Mouse (Mus musculus): ENCODE data around the gene Hal. TPM values are rescaled to one million over a fixed set of nuclear protein-coding genes. Genes with fewer than 3 reads are reported as not detected.
A peak's percentile ranks its signal among the peaks of the same experiment; 100 is the strongest.
"Not testable (repeated sequence)": the region's sequence is repeated elsewhere in the genome, so short reads cannot be mapped to it uniquely, and the experiment has no call there.

The Hal gene
- polyA plus RNA-seq, 1 experiment from 2014 or later, result not detected

GRCm38 (mm10) chr10:93547741-93548270 lies 59.2 kb downstream of the Hal start:
- 96% methylated on average over 4 of the region's 4 CpGs for WGBS
- H3K27ac ChIP-seq, result no peak overlapping the region
- no peak overlapping the region for H3K4me3 ChIP-seq
- H3K9me3 ChIP-seq (replicated peaks), result no peaks in the 10 kb centered on the region
- no peaks in the 10 kb centered on the region for H3K36me3 ChIP-seq (ENCODE audit: poor library complexity, severe bottlenecking)
- no peak overlapping the region for H3K4me2 ChIP-seq
- H3K27me3 ChIP-seq, result no peaks in the 10 kb centered on the region
- H3K9ac ChIP-seq, result no peak overlapping the region
- no peak for ATAC-seq
- H3K4me1 ChIP-seq, result no peaks in the 10 kb centered on the region

DNA sequence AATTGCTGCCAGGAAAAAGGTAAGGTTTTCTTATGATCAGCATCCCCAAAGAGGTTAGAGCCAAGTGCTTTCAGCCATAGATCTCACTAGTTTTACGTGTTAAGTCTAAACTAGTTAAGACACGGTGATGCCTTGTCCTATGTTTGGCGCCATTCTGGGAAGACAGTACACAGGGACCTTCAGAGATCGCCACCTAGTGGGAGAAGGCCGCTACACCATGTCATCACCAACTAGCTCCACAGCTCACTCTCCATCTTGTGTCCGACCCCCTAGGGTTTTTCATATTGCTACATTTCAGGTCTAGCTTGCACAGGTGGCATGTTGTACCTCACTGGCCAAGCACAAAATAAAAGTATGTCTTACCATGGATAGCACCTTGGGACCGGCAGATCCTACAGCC lies 60.4 kb downstream of the Hal start:
- Histone ChIP-seq H3K36me3 (ENCODE audit: poor library complexity, severe bottlenecking) (no peaks in the 10 kb centered on the region), H3K4me1 (no peaks in the 10 kb centered on the region), H3K4me3 (no peak overlapping the region), H3K4me2 (no peak overlapping the region), H3K9ac (no peak overlapping the region), H3K27ac (no peak overlapping the region), H3K9me3 (replicated peaks) (no peaks in the 10 kb centered on the region), H3K27me3 (no peaks in the 10 kb centered on the region)
- WGBS, result 15% methylated on average over 7 of the region's 7 CpGs
- peak; percentile 78; the same call in 1 of the 2 replicates for ATAC-seq

- Histone ChIP-seq H3K27ac (no peak overlapping the region), H3K4me2 (no peak overlapping the region), H3K36me3 (ENCODE audit: poor library complexity, severe bottlenecking) (no peaks in the 10 kb centered on the region), H3K4me1 (no peaks in the 10 kb centered on the region), H3K9me3 (replicated peaks) (no peaks in the 10 kb centered on the region), H3K27me3 (no peaks in the 10 kb centered on the region; the same call in 1 of the 2 replicates), H3K9ac (no peak overlapping the region), H3K4me3 (no peak overlapping the region)
- 89% methylated on average over 10 of the region's 10 CpGs for WGBS
- ATAC-seq, result no peak
These were observed 61.3 kb downstream of the Hal start for GRCm38 (mm10) chr10:93549821-93550220.

- no peak overlapping the region for H3K27ac ChIP-seq
- ATAC-seq, result no peak
- H3K27me3 ChIP-seq, result no peaks in the 10 kb centered on the region; the same call in 1 of the 2 replicates
- WGBS, result 85% methylated on average over 8 of the region's 8 CpGs
- no peak overlapping the region for H3K4me3 ChIP-seq
- H3K9ac ChIP-seq, result no peak overlapping the region
- H3K4me1 ChIP-seq, result no peaks in the 10 kb centered on the region
- no peaks in the 10 kb centered on the region for H3K36me3 ChIP-seq (ENCODE audit: poor library complexity, severe bottlenecking)
- H3K4me2 ChIP-seq, result no peak overlapping the region
- no peaks in the 10 kb centered on the region for H3K9me3 ChIP-seq (replicated peaks)
These were observed 64.0 kb downstream of the Hal start for GRCm38 (mm10) chr10:93552596-93552995.

DNA sequence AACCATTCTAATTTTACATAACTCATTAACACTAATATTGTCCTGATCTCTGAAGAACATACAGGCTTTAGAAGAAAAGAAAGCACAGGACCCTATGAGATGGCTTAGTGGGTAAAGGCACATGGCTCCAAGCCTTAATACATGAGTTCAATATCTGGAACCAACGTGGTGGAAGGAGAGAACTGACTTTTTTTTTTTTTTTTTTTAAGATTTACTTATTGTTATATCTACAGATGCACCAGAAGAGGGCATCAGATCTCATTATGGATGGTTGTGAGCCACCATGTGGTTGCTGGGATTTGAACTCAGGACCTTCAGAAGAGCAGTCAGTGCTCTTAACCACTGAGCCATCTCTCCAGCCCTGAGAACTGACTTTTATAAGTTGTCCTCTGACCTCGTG lies 69.4 kb downstream of the Hal start:
- not testable (repeated sequence) for H3K9me3 ChIP-seq (replicated peaks); H3K36me3 ChIP-seq (ENCODE audit: poor library complexity, severe bottlenecking); H3K4me3 ChIP-seq; H3K27ac ChIP-seq; H3K27me3 ChIP-seq; H3K4me2 ChIP-seq; H3K9ac ChIP-seq; ATAC-seq; H3K4me1 ChIP-seq
- 71% methylated on average over 2 of the region's 2 CpGs for WGBS

GRCm38 (mm10) chr10:93559786-93560185 lies 71.2 kb downstream of the Hal start:
- Histone ChIP-seq H3K4me2 (no peak overlapping the region), H3K36me3 (ENCODE audit: poor library complexity, severe bottlenecking) (no peaks in the 10 kb centered on the region), H3K4me3 (no peak overlapping the region), H3K9me3 (replicated peaks) (no peaks in the 10 kb centered on the region), H3K4me1 (no peaks in the 10 kb centered on the region), H3K27ac (no peak overlapping the region), H3K27me3 (no peaks in the 10 kb centered on the region; the same call in 1 of the 2 replicates), H3K9ac (no peak overlapping the region)
- ATAC-seq, result no peak
- WGBS, result 55% methylated on average over 9 of the region's 9 CpGs

DNA sequence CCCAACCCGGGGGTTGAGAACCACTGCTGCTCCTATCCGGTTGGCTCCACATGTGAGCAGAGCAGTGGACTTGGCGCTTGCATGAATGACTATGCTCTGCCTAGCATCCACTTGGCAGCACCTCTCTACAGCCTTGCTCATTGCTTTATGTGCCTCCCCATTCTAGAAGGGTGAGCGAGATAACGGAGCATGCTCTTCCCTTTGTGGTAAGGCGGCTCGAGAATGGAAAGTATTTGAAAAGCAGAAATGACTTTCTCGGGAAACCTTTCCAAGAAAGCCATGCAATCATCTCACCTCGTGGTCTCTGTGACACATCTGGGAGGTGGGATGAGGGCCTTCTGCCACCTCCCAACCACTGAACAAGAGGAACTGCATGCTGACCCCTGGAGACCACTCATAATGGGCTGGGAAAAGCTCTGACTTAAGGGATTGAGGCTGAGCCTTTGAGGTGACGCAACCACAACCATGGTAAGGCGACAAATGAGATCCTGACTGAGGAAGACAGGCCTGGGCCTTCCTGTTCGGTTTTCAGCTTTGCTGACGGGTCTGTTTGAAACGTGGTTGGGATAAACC lies 76.0 kb downstream of the Hal start:
- Histone ChIP-seq H3K4me1 (no peaks in the 10 kb centered on the region), H3K4me3 (no peak overlapping the region), H3K4me2 (no peak overlapping the region), H3K27me3 (no peaks in the 10 kb centered on the region), H3K9me3 (replicated peaks) (no peaks in the 10 kb centered on the region), H3K9ac (no peak overlapping the region), H3K27ac (no peak overlapping the region), H3K36me3 (ENCODE audit: poor library complexity, severe bottlenecking) (no peaks in the 10 kb centered on the region)
- WGBS, result 92% methylated on average over 14 of the region's 14 CpGs
- no peak for ATAC-seq

DNA sequence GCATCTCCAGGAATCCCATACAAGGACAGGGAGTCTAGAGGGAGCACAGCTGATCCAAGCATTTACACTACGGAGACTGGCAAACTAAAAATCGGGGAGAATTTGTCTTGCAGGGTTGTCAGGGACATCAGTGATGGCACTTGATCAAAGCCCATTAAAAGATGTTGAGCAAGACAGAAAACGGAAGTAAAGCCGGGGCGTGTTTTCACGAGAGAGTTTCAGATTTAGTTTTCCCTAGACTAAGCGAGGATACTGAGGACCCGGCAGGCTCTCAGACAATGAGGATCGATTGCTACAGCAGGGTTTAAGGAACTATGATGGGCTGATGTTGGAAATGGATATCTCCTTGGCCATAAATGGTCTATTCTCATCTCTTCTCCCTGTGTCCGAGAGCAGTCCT lies 78.5 kb downstream of the Hal start:
- no peak overlapping the region for H3K4me2 ChIP-seq
- no peaks in the 10 kb centered on the region for H3K4me1 ChIP-seq
- WGBS, result 94% methylated on average over 10 of the region's 10 CpGs
- no peaks in the 10 kb centered on the region for H3K36me3 ChIP-seq (ENCODE audit: poor library complexity, severe bottlenecking)
- H3K4me3 ChIP-seq, result no peak overlapping the region
- no peak overlapping the region for H3K27ac ChIP-seq
- H3K27me3 ChIP-seq, result no peaks in the 10 kb centered on the region
- H3K9me3 ChIP-seq (replicated peaks), result no peaks in the 10 kb centered on the region
- H3K9ac ChIP-seq, result no peak overlapping the region
- no peak for ATAC-seq

GRCm38 (mm10) chr10:93567841-93568566 lies 79.4 kb downstream of the Hal start:
- H3K4me1 ChIP-seq, result no peaks in the 10 kb centered on the region
- H3K36me3 ChIP-seq (ENCODE audit: poor library complexity, severe bottlenecking), result no peaks in the 10 kb centered on the region
- no peak for ATAC-seq
- no peak overlapping the region for H3K27ac ChIP-seq
- 89% methylated on average over 11 of the region's 11 CpGs for WGBS
- H3K27me3 ChIP-seq, result no peaks in the 10 kb centered on the region
- no peak overlapping the region for H3K9ac ChIP-seq
- H3K4me3 ChIP-seq, result no peak overlapping the region
- no peak overlapping the region for H3K4me2 ChIP-seq
- H3K9me3 ChIP-seq (replicated peaks), result no peaks in the 10 kb centered on the region

DNA sequence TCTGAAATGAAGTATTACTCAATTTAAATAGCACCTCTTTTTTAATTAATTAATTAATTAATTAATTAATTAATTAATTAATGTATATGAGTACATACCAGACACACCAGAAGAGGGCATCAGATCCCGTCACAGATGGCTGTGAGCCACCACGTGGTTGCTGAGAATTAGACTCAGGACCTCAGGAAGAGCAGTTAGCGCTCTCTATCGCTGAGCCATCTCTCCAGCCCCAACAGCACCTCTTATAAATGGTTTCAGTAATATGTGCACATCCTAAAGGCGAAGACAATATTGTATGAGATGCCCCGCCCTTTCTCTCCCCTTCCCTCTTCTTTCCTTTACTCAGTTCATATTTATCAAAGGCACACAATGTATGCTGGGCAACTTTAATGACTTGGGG lies 80.1 kb downstream of the Hal start:
- WGBS, result 86% methylated on average over 6 of the region's 6 CpGs
- H3K36me3 ChIP-seq (ENCODE audit: poor library complexity, severe bottlenecking), result no peaks in the 10 kb centered on the region

More for the DNA sequence above, 80.1 kb downstream of the Hal start:
- no peak overlapping the region for H3K4me2 ChIP-seq
- H3K27me3 ChIP-seq, result no peaks in the 10 kb centered on the region
- H3K9ac ChIP-seq, result no peak overlapping the region
- H3K27ac ChIP-seq, result no peak overlapping the region
- H3K9me3 ChIP-seq (replicated peaks), result no peaks in the 10 kb centered on the region
- no peaks in the 10 kb centered on the region for H3K4me1 ChIP-seq
- no peak for ATAC-seq
- no peak overlapping the region for H3K4me3 ChIP-seq

All from forebrain, embryonic 13.5 days (tissue).